Mouse (Mus musculus) layer of hippocampus, adult 6 months (tissue): ENCODE data around the gene F8. TPM values are rescaled to one million over a fixed set of nuclear protein-coding genes. Genes with fewer than 3 reads are reported as not detected.

Source experiments
- long read RNA-seq, 2 experiments: library from polyadenylated mRNA; unstranded; transcript quantifications; one replicate each; pipeline ENCODE4 v2.0.0; 2019 to 2020
- polyA plus RNA-seq: library from polyadenylated mRNA; unstranded; fragments of <200 nt; fragmentation: Nextera tagmentation; gene quantifications from 2 replicates; pipeline ENCODE4 v1.2.3, GENCODE M21; 2021

Gene F8
- polyA plus RNA-seq: 0.65 and 1.4 TPM in 2 replicates
- long read RNA-seq, experiment 1: 0 reads
- long read RNA-seq, experiment 2, partial matches to known transcripts: 0 of 4 reads
- long read RNA-seq, experiment 2, other reads (novel, unspliced or antisense): 4 of 4 reads

GRCm38 (mm10) chrX:75382195-75382771 is at the start of gene F8, which contains the start of gene Fundc2:
TSS of gene F8 (minus strand) at chrX:75382615.
TSS of gene Fundc2 (plus strand) at chrX:75382399.

GRCm38 (mm10) chrX:75415936-75416785 is 33.7 kb upstream of the F8 start, which contains the start of the genes Cmc4, Mtcp1 and Brcc3:
TSS of gene Cmc4 (minus strand) at chrX:75416584.
TSS of gene Mtcp1 (minus strand) at chrX:75416588.
TSS of gene Brcc3 (plus strand) at chrX:75416628.

GRCm38 (mm10) chrX:75163670-75164069 is 218.7 kb downstream of the F8 start, which contains the start of gene Smim9:
TSS of gene Smim9 (minus strand) at chrX:75163770.

GRCm38 (mm10) chrX:75130467-75131160 is 251.8 kb downstream of the F8 start, which contains the start of gene Mpp1:
TSS of gene Mpp1 (minus strand) at chrX:75131016.

Other genes starting within 250 kb of the F8 start
- gene Smim9, start 218.8 kb downstream of the F8 start, polyA plus RNA-seq: not detected in 2 replicates
- gene Fundc2, start 216 bp downstream of the F8 start, polyA plus RNA-seq: 24.8 and 26.1 TPM in 2 replicates
- 18.8 and 19.7 TPM in 2 replicates for gene Cmc4, start 34.0 kb upstream of the F8 start, polyA plus RNA-seq
- 1.2 and 1.4 TPM in 2 replicates for gene Mtcp1, start 34.0 kb upstream of the F8 start, polyA plus RNA-seq
- gene Brcc3, start 34.0 kb upstream of the F8 start, polyA plus RNA-seq: 68.2 and 70.0 TPM in 2 replicates
- gene Vbp1, start 131.7 kb upstream of the F8 start, polyA plus RNA-seq: 108 and 114 TPM in 2 replicates
- gene Rab39b, start 195.6 kb upstream of the F8 start, polyA plus RNA-seq: 24.5 and 26.1 TPM in 2 replicates